ENCODE assay signal across 8 mouse cellular contexts in genomic region chr5:114921551-114922365, GRCm38 (mm10). TPM values are rescaled to one million over a fixed set of nuclear protein-coding genes. Genes with fewer than 3 reads are reported as not detected.
A peak's percentile ranks its signal among the peaks of the same experiment; 100 is the strongest.
DNase-seq lines count a peak whose midpoint lies in the region; ATAC-seq and TF ChIP-seq lines count a peak whose summit lies in the region.

No protein-coding gene starts in this region.

- ATAC-seq in hindbrain, embryonic 12.5 days (ENCODE audit: low FRiP score): no peak

- 0 out of 2 replicates have a peak, but pooled peaks have one; percentile 18 for TF ChIP-seq POLR2A in bone marrow, adult 2 months (IDR thresholded peaks at IDR 0.05; ENCODE audit: borderline replicate concordance, control insufficient read depth, low read depth, low read length)

- H3K4me2 ChIP-seq in hindbrain, embryonic 12.5 days (replicated peaks): no peak overlapping the region

- H3K36me3 ChIP-seq in hindbrain, embryonic 12.5 days: no peaks in the 10 kb centered on the region

- intact Hi-C loops in gastrocnemius, postnatal 14 days (cut with DNase I; ENCODE audit: low total_unique reads): no loop called here

- WGBS in bone marrow, adult 2 months: 9% methylated on average over 19 of the region's 19 CpGs
- WGBS in hindbrain, embryonic 12.5 days: 83% methylated on average over 19 of the region's 19 CpGs

- peak overlapping the region; percentile 54 for H3K4me3 ChIP-seq in bone marrow, adult 2 months (replicated peaks; ENCODE audit: control insufficient read depth, low read depth, low read length)
- no peak overlapping the region for H3K4me3 ChIP-seq in hindbrain, embryonic 12.5 days

- H3K9ac ChIP-seq in hindbrain, embryonic 12.5 days: no peak overlapping the region

- no peaks in the 10 kb centered on the region for H3K9me3 ChIP-seq in hindbrain, embryonic 12.5 days (replicated peaks)

- peak; percentile 53; the same call in 1 of the 2 replicates for TF ChIP-seq CTCF in bone marrow, adult 2 months (IDR thresholded peaks at IDR 0.05; ENCODE audit: control insufficient read depth, insufficient read depth, low read length)

- peak overlapping the region; percentile 74 for H3K27ac ChIP-seq in bone marrow, adult 2 months (ENCODE audit: control insufficient read depth, insufficient read depth, low read depth, low read length, poor library complexity)
- no peak overlapping the region for H3K27ac ChIP-seq in hindbrain, embryonic 12.5 days

- peaks cover 1% of the 10 kb centered on the region; the same call in 1 of the 2 replicates for H3K4me1 ChIP-seq in bone marrow, adult 2 months (ENCODE audit: control insufficient read depth, insufficient read depth, low read length)
- 0 out of 2 replicates have a peak, but pooled peaks cover 5% of the 10 kb centered on the region for H3K4me1 ChIP-seq in hindbrain, embryonic 12.5 days

- DNase-seq in B cell, adult 2 months: peak; percentile 84 to 87
- DNase-seq in kidney, postnatal 36 days: peak; percentile 54 to 64
- peak; percentile 92 for DNase-seq in naive thymus-derived CD4-positive, alpha-beta T cell, adult 2 months (ENCODE audit: low read depth)
- DNase-seq in gastrocnemius, postnatal 14 days: no peak
- no peak for DNase-seq in adrenal gland, postnatal 10 days
- no peak for DNase-seq in retina, postnatal 1 day

- no peaks in the 10 kb centered on the region for H3K27me3 ChIP-seq in hindbrain, embryonic 12.5 days

RNA-seq across cellular contexts. Expression of gene Oasl1, which starts 1.3 kb away (rescaled TPM):
- polyA plus RNA-seq in bone marrow, adult 2 months (2011; ENCODE audit: insufficient read depth, insufficient read length, low replicate concordance, missing spikeins): 8.7 and 13.5 TPM in 2 replicates
- total RNA-seq in gastrocnemius, postnatal 14 days (2021): not detected
- 0.13 and 0.17 TPM in 2 replicates for polyA plus RNA-seq in hindbrain, embryonic 12.5 days (2016; fragmentation: Nextera tagmentation; extraction: Ambion mirVana)
- 1 to 10 TPM in 1 of 2 experiments, under 1 TPM in 1; 0.70 to 1.5 TPM for total RNA-seq in adrenal gland, postnatal 10 days (2021)

RNA-seq across cellular contexts. Expression of gene 2210016L21Rik, which starts 20.2 kb away (rescaled TPM):
- polyA plus RNA-seq in bone marrow, adult 2 months (2011; ENCODE audit: insufficient read depth, insufficient read length, low replicate concordance, missing spikeins): 9.7 and 15.9 TPM in 2 replicates
- 10 to 100 TPM; 26.3 to 30.7 TPM for total RNA-seq in gastrocnemius, postnatal 14 days (2021)
- 66.7 and 72.0 TPM in 2 replicates for polyA plus RNA-seq in hindbrain, embryonic 12.5 days (2016; fragmentation: Nextera tagmentation; extraction: Ambion mirVana)
- total RNA-seq in adrenal gland, postnatal 10 days (2021): 10 to 100 TPM; 34.3 to 35.8 TPM

RNA-seq across cellular contexts. Expression of gene Oasl2, which starts 25.0 kb away (rescaled TPM):
- polyA plus RNA-seq in bone marrow, adult 2 months (2011; ENCODE audit: insufficient read depth, insufficient read length, low replicate concordance, missing spikeins): 37.0 and 44.3 TPM in 2 replicates
- under 1 TPM; 0.38 to 0.88 TPM for total RNA-seq in gastrocnemius, postnatal 14 days (2021)
- 2.0 and 3.0 TPM in 2 replicates for polyA plus RNA-seq in hindbrain, embryonic 12.5 days (2016; fragmentation: Nextera tagmentation; extraction: Ambion mirVana)
- 1 to 10 TPM; 4.3 to 8.2 TPM for total RNA-seq in adrenal gland, postnatal 10 days (2021)

RNA-seq across cellular contexts. Expression of gene Hnf1a, which starts 49.1 kb away (rescaled TPM):
- not detected in 2 replicates for polyA plus RNA-seq in bone marrow, adult 2 months (2011; ENCODE audit: insufficient read depth, insufficient read length, low replicate concordance, missing spikeins)
- total RNA-seq in gastrocnemius, postnatal 14 days (2021): not detected
- 0.06 TPM in 1 of 2 replicates, not detected in the other for polyA plus RNA-seq in hindbrain, embryonic 12.5 days (2016; fragmentation: Nextera tagmentation; extraction: Ambion mirVana)
- 1 to 10 TPM; 1.7 to 3.3 TPM for total RNA-seq in adrenal gland, postnatal 10 days (2021)

Comparison
In these comparisons a context has a peak if more than half of its experiments do, and no peak if none do; other contexts are left out.
1. DNase-seq: peak in B cell, adult 2 months (2 of 2), kidney, postnatal 36 days (2 of 2) and naive thymus-derived CD4-positive, alpha-beta T cell, adult 2 months (single experiment); none in gastrocnemius, postnatal 14 days (single experiment), adrenal gland, postnatal 10 days (single experiment) and retina, postnatal 1 day (single experiment).